Mouse (Mus musculus): ENCODE results near the gene Scgb1b3.

DNA sequence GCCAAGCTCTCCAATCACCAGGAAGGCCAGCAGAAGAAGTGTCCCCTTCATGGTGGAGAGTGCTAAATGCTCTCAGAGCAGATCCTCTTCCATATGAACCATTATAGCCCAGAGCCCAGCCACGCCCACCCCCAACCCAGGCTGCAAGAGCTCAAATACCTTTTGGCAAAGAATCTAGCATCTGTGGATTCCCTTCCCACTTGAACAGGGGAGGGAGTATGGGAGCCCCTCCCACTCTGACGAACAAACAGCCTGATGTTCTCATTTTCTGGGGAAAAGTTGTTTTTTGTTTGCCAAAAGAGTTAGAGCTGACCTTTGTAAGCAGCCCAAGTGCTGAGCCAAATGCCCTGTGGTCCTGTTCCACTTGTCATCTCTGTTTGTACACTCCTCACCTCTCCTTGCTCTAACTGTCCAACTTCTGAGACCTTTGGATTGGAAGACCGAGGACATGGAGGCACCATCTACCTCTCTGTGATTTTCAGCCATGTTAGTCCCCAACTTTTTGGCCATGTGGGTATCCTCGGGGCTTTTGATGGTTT, 13.3 kb upstream of the Scgb1b3 start, which contains the start of gene Scgb2b3:
- TF ChIP-seq CTCF (IDR thresholded peaks at IDR 0.05; ENCODE audit: insufficient read depth, low read depth, low read length): no peak
- no peak for TF ChIP-seq POLR2A (IDR thresholded peaks at IDR 0.05; ENCODE audit: insufficient read depth, low read depth, low read length)
